Mouse (Mus musculus) monocyte, adult 59 days (primary cell): ENCODE data around the gene 1700122O11Rik. TPM values are rescaled to one million over a fixed set of nuclear protein-coding genes. Genes with fewer than 3 reads are reported as not detected.

Experiments used
- total RNA-seq, 2 experiments: library from RNA; stranded (reverse); gene quantifications; one replicate each; pipeline ENCODE4 v1.2.4; 2023

1700122O11Rik gene
- not detected for total RNA-seq

DNA sequence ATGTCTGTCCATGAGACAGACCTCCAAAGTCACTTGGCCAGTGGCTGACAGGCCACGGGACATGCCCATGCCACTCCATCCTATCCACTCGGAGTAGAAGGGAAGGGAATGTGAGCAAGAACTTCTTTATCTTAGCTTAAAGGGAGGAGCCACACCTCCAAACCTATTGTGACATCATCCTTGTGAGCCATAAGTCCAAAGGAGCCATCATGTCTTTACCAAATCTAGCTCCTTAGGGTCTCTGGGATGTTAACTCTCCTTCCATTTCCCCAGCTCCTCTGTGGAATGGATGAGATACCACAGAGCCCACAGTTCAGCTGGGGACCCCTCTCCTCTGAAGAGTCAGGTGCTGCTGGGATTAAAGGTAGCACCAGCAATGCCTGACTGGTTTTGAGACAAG lies at the start of gene 1700122O11Rik:
Gene 1700122O11Rik (minus strand): TSS at position 101 of the 400 bp plus-strand sequence.

Other genes with a start within 250 kb of the 1700122O11Rik start
- gene Mdfi, start 203.6 kb downstream of the 1700122O11Rik start, total RNA-seq, result not detected
- 10 to 100 TPM; 18.3 to 26.2 TPM for gene Foxp4, start 113.6 kb downstream of the 1700122O11Rik start, total RNA-seq
- gene 1700067P10Rik, start 51.0 kb upstream of the 1700122O11Rik start, total RNA-seq, result not detected
- gene 9830107B12Rik, start 108.0 kb upstream of the 1700122O11Rik start, total RNA-seq, result 10 to 100 TPM; 16.6 to 21.2 TPM
- 10 to 100 TPM; 28.2 to 34.5 TPM for gene A530064D06Rik, start 129.0 kb upstream of the 1700122O11Rik start, total RNA-seq
- gene Trem1, start 194.5 kb upstream of the 1700122O11Rik start, total RNA-seq, result 100 to 1,000 TPM; 130 to 138 TPM
- 100 to 1,000 TPM; 138 to 143 TPM for gene Trem3, start 209.5 kb upstream of the 1700122O11Rik start, total RNA-seq
- 100 to 1,000 TPM; 470 to 487 TPM for gene Treml4, start 226.0 kb upstream of the 1700122O11Rik start, total RNA-seq